Mouse (Mus musculus) lung, embryonic 16.5 days (tissue): ENCODE measurements at regions not wholly inside any gene's neighbourhood (a gene's known extent, or its start where the extent isn't known, plus 50 kb on each side); places are given as distances from the start of the nearest gene placed in this dataset.

Experiments used
- ATAC-seq: fragments of 200-750 bp; cut with Nextera tagmentation; 2 replicates; pipeline ENCODE4 v1.8.0; 2017; ENCODE audit warnings: low read depth, mild to moderate bottlenecking, moderate library complexity
- H3K27ac ChIP-seq: fragments of 300-500 bp; sonication (generic); 2 replicates; pipeline ENCODE4 v1.5.1; 2014; ENCODE audit warnings: mild to moderate bottlenecking, control low read depth, low read length
- H3K27me3 ChIP-seq: fragments of 300-500 bp; sonication (generic); 2 replicates; pipeline ENCODE4 v1.6.1; 2014; ENCODE audit warnings: low read depth, low read length, mixed read lengths; ENCODE audit not compliant: control insufficient read depth, insufficient read depth
- H3K36me3 ChIP-seq: fragments of 300-500 bp; sonication (generic); 2 replicates; pipeline ENCODE4 v1.6.1; 2014; ENCODE audit warnings: low read length; ENCODE audit not compliant: control insufficient read depth, insufficient read depth
- H3K4me1 ChIP-seq: fragments of 300-500 bp; sonication (generic); replicated peaks from 2 replicates; pipeline ENCODE4 v1.6.1; 2014; ENCODE audit warnings: low read length, mixed read lengths; ENCODE audit not compliant: control insufficient read depth, insufficient read depth
- H3K4me2 ChIP-seq: fragments of 300-500 bp; sonication (generic); 2 replicates; pipeline ENCODE4 v1.6.1; 2014; ENCODE audit warnings: low read depth, low read length, control low read depth
- H3K4me3 ChIP-seq: fragments of 300-500 bp; sonication (generic); 2 replicates; pipeline ENCODE4 v1.5.1; 2014; ENCODE audit warnings: mild to moderate bottlenecking, low read length, control low read depth
- H3K9ac ChIP-seq: fragments of 300-500 bp; sonication (generic); 2 replicates; pipeline ENCODE4 v1.6.1; 2014; ENCODE audit warnings: low read length, control low read depth
- H3K9me3 ChIP-seq: fragments of 300-500 bp; sonication (generic); 2 replicates; pipeline ENCODE4 v1.6.1; 2016; ENCODE audit warnings: low read length; ENCODE audit not compliant: control insufficient read depth
- WGBS: fragments of 180-500 bp; shearing (Covaris S2); extraction: QIAGEN DNeasy Blood & Tissue Kit; methylation state at CpG from one replicate; pipeline ENCODE4 v1.1.7; 2014; 5-methylcytosine and 5-hydroxymethylcytosine counted together

- Histone ChIP-seq H3K4me1 (no peaks in the 10 kb centered on the region), H3K4me2 (no peak overlapping the region), H3K4me3 (no peak overlapping the region), H3K9ac (no peak overlapping the region), H3K27ac (no peak overlapping the region), H3K9me3 (no peaks in the 10 kb centered on the region), H3K27me3 (no peaks in the 10 kb centered on the region), H3K36me3 (no peaks in the 10 kb centered on the region)
- WGBS = 69% methylated on average over 2 of the region's 2 CpGs
- ATAC-seq = no peak
Measured at GRCm38 (mm10) chr15:67407244-67407643, 906.5 kb upstream of the Lrrc6 start.

DNA sequence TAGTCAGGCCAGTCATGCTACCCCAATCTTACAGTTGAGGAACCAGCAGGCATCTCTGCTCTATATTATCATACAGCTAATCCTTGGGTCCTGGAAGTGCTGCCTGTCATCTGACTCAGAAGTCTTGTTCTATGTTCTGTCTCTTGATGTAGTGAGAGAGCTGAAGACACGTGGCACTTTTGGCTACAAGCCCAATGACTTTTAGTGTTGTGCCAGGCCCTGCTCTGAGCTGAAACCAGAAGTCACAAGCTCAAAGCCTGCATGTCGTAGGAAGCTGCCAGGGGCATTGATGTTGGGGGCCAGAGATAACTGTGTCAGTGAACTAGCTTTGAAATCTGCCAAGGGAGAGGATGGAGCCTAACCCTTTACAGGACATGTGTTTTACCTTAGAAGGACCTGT is 904.8 kb upstream of the Lrrc6 start:
- H3K27ac ChIP-seq = no peak overlapping the region
- 30% methylated on average over 2 of the region's 2 CpGs for WGBS
- no peak for ATAC-seq

DNA sequence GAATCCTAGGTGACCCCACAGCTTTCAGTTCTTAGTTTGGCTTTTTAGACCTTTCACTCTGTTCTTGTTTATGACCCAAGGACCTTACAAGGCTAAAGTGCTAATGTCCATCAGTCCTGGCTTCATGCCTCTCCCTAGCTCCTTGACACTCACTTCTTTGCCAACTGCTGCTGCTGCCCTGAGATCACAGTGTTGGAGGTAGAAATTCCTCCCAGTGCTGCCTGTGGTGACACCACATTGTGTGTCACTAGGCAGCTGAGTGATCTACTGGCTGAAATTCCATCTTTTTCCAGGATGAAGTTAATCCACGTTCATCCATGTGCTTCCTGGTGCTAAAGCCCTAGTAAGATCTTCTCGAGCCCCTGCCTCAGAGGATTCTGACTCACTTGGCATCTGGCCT is 904.3 kb upstream of the Lrrc6 start:
- no peaks in the 10 kb centered on the region for H3K36me3 ChIP-seq
- H3K4me3 ChIP-seq = no peak overlapping the region
- H3K27ac ChIP-seq = no peak overlapping the region
- no peak for ATAC-seq
- H3K27me3 ChIP-seq = no peaks in the 10 kb centered on the region
- H3K9me3 ChIP-seq = no peaks in the 10 kb centered on the region
- H3K9ac ChIP-seq = no peak overlapping the region
- H3K4me2 ChIP-seq = no peak overlapping the region
- no peaks in the 10 kb centered on the region for H3K4me1 ChIP-seq
- 65% methylated on average over 2 of the region's 2 CpGs for WGBS

More for the DNA sequence above, 904.8 kb upstream of the Lrrc6 start:
- no peaks in the 10 kb centered on the region for H3K27me3 ChIP-seq
- no peaks in the 10 kb centered on the region for H3K4me1 ChIP-seq
- no peaks in the 10 kb centered on the region for H3K36me3 ChIP-seq
- no peaks in the 10 kb centered on the region for H3K9me3 ChIP-seq
- H3K4me2 ChIP-seq = no peak overlapping the region
- H3K4me3 ChIP-seq = no peak overlapping the region
- no peak overlapping the region for H3K9ac ChIP-seq

- Histone ChIP-seq H3K4me3 (no peak overlapping the region), H3K27me3 (no peaks in the 10 kb centered on the region), H3K9me3 (no peaks in the 10 kb centered on the region), H3K36me3 (no peaks in the 10 kb centered on the region), H3K4me2 (no peak overlapping the region), H3K9ac (no peak overlapping the region), H3K4me1 (no peaks in the 10 kb centered on the region), H3K27ac (no peak overlapping the region)
- no peak for ATAC-seq
Measured at GRCm38 (mm10) chr15:67402310-67402709, 901.6 kb upstream of the Lrrc6 start.

GRCm38 (mm10) chr15:67397269-67397668 is 896.6 kb upstream of the Lrrc6 start:
- no peak overlapping the region for H3K27ac ChIP-seq
- H3K9ac ChIP-seq = no peak overlapping the region
- 73% methylated on average over 5 of the region's 5 CpGs for WGBS

DNA sequence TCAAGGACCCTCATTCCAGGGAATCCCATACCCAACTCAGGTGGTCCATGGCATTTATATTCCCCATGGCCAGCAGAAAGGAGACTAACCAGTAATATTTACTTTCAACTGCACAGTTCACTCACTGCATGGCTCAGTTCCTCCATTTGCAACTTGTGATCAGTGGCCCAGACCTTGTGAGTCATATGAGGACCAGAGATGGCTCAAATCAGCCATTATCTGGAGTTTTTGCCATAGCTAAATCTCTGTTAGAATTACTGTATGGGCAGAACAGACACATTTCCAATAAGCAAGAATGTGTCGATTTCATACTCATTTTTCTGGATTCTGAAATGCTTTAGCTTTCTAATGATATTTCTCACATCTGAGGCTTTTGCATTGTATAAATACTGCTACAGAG is 894.4 kb upstream of the Lrrc6 start:
- no peak overlapping the region for H3K9ac ChIP-seq
- ATAC-seq = no peak
- H3K9me3 ChIP-seq = no peaks in the 10 kb centered on the region
- 91% methylated on average over 1 of the region's 1 CpGs for WGBS
- H3K36me3 ChIP-seq = no peaks in the 10 kb centered on the region
- H3K4me1 ChIP-seq = no peaks in the 10 kb centered on the region
- no peaks in the 10 kb centered on the region for H3K27me3 ChIP-seq
- H3K4me2 ChIP-seq = no peak overlapping the region
- no peak overlapping the region for H3K27ac ChIP-seq
- H3K4me3 ChIP-seq = no peak overlapping the region

More at GRCm38 (mm10) chr15:67397269-67397668, 896.6 kb upstream of the Lrrc6 start:
- no peak overlapping the region for H3K4me2 ChIP-seq
- no peak overlapping the region for H3K4me3 ChIP-seq
- no peaks in the 10 kb centered on the region for H3K36me3 ChIP-seq
- H3K9me3 ChIP-seq = no peaks in the 10 kb centered on the region
- H3K4me1 ChIP-seq = no peaks in the 10 kb centered on the region
- no peaks in the 10 kb centered on the region for H3K27me3 ChIP-seq
- no peak for ATAC-seq

GRCm38 (mm10) chr15:67391918-67392317 is 891.2 kb upstream of the Lrrc6 start:
- no peaks in the 10 kb centered on the region for H3K27me3 ChIP-seq
- H3K27ac ChIP-seq = no peak overlapping the region
- no peak overlapping the region for H3K4me3 ChIP-seq
- H3K9ac ChIP-seq = no peak overlapping the region
- 59% methylated on average over 5 of the region's 5 CpGs for WGBS
- peak; percentile 52; the same call in 1 of the 2 replicates for ATAC-seq
- no peaks in the 10 kb centered on the region for H3K36me3 ChIP-seq
- H3K4me2 ChIP-seq = no peak overlapping the region
- no peaks in the 10 kb centered on the region for H3K4me1 ChIP-seq
- H3K9me3 ChIP-seq = no peaks in the 10 kb centered on the region

DNA sequence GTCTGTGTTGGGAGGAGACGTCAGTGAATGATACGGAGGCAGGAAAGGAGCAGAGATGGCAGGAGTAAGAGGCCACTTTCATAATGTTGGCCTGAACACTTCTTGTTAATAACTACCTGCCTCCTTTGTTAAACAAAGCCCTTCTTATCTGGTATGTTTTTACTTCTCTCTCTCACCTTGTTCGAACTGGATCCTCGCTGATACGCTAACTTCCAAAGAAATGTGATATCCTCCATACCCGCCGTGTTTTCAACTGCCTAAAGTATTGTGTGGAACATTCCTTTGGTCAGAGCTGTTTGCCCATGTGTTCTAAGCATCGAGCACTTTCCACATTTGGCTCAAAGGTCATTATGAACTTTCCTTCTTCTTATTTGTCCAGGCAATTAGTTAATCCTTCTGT is 887.8 kb upstream of the Lrrc6 start:
- ATAC-seq = no peak
- peaks cover 3% of the 10 kb centered on the region; the same call in 1 of the 2 replicates for H3K4me1 ChIP-seq

DNA sequence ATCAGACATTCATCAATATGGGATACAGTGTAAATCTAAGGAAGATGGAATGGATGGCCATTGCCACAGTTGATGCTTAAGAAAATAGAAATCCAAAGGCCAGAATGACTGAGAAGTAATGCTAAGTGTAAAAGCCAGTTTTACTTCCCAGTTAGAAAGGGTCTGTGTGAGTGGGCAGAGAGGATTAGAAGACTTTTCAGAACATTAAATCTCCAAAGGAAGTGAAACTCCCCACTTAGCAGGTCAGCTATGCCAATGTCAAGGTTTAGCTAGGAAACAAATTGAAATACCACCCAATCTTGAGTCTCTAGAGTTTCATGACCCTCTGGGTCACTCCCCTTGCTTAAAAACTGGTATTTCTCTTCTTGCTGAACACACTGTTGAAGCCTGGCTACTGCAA is 886.2 kb upstream of the Lrrc6 start:
- Histone ChIP-seq H3K27ac (no peak overlapping the region), H3K4me2 (no peak overlapping the region), H3K4me3 (no peak overlapping the region), H3K9ac (no peak overlapping the region), H3K27me3 (no peaks in the 10 kb centered on the region), H3K4me1 (peaks cover 3% of the 10 kb centered on the region; the same call in 1 of the 2 replicates), H3K9me3 (no peaks in the 10 kb centered on the region), H3K36me3 (no peaks in the 10 kb centered on the region)
- ATAC-seq = no peak

More for the DNA sequence above, 887.8 kb upstream of the Lrrc6 start:
- Histone ChIP-seq H3K36me3 (no peaks in the 10 kb centered on the region), H3K4me3 (no peak overlapping the region), H3K4me2 (no peak overlapping the region), H3K9me3 (no peaks in the 10 kb centered on the region), H3K27me3 (no peaks in the 10 kb centered on the region), H3K9ac (no peak overlapping the region), H3K27ac (no peak overlapping the region)
- WGBS = 46% methylated on average over 8 of the region's 8 CpGs

- Histone ChIP-seq H3K4me1 (peaks cover 2% of the 10 kb centered on the region; the same call in 1 of the 2 replicates), H3K36me3 (no peaks in the 10 kb centered on the region), H3K4me2 (no peak overlapping the region), H3K9ac (no peak overlapping the region), H3K9me3 (no peaks in the 10 kb centered on the region), H3K4me3 (no peak overlapping the region), H3K27ac (no peak overlapping the region), H3K27me3 (no peaks in the 10 kb centered on the region)
- 66% methylated on average over 4 of the region's 4 CpGs for WGBS
- ATAC-seq = peak; percentile 56; the same call in 1 of the 2 replicates
Measured at GRCm38 (mm10) chr15:67373599-67373998, 872.9 kb upstream of the Lrrc6 start.
